Mouse (Mus musculus): ENCODE measurements at regions not wholly inside any gene's neighbourhood (a gene's known extent, or its start where the extent isn't known, plus 50 kb on each side); places are given as distances from the start of the nearest gene placed in this dataset.

- TF ChIP-seq EP300 (optimal IDR thresholded peaks at IDR 0.05) (no peak), CTCF (IDR thresholded peaks at IDR 0.05; ENCODE audit: low read depth) (no peak)
Measured at GRCm38 (mm10) chr13:71665221-71665916, 298.2 kb downstream of the Irx1 start.

GRCm38 (mm10) chr13:71657898-71658297 lies 305.6 kb downstream of the Irx1 start:
- H3K27me3 ChIP-seq (ENCODE audit: control insufficient read depth, insufficient read depth, low read length) = no peaks in the 10 kb centered on the region
- no peak overlapping the region for H3K9ac ChIP-seq (ENCODE audit: low read length)
- H3K36me3 ChIP-seq (ENCODE audit: control insufficient read depth, insufficient read depth, low read length) = no peaks in the 10 kb centered on the region
- no peak for ATAC-seq (ENCODE audit: low FRiP score, low TSS enrichment)
- TF ChIP-seq CTCF (IDR thresholded peaks at IDR 0.05; ENCODE audit: low read depth) (no peak), EP300 (optimal IDR thresholded peaks at IDR 0.05) (no peak)
- no peak overlapping the region for H3K4me2 ChIP-seq (replicated peaks; ENCODE audit: low read depth)
- H3K4me1 ChIP-seq (replicated peaks; ENCODE audit: control insufficient read depth, insufficient read depth) = no peaks in the 10 kb centered on the region
- H3K9me3 ChIP-seq (ENCODE audit: control insufficient read depth, low read length) = no peaks in the 10 kb centered on the region
- no peak overlapping the region for H3K27ac ChIP-seq (replicated peaks)
- 60% methylated on average over 2 of the region's 2 CpGs for WGBS
- DNase-seq (ENCODE audit: low spot score) = no peak
- H3K4me3 ChIP-seq (ENCODE audit: low read depth, low read length) = no peak overlapping the region

More at GRCm38 (mm10) chr13:71665221-71665916, 298.2 kb downstream of the Irx1 start:
- ATAC-seq (ENCODE audit: low FRiP score, low TSS enrichment) = no peak
- WGBS = 39% methylated on average over 7 of the region's 7 CpGs
- Histone ChIP-seq H3K4me1 (replicated peaks; ENCODE audit: control insufficient read depth, insufficient read depth) (no peaks in the 10 kb centered on the region), H3K27me3 (ENCODE audit: control insufficient read depth, insufficient read depth, low read length) (no peaks in the 10 kb centered on the region), H3K36me3 (ENCODE audit: control insufficient read depth, insufficient read depth, low read length) (no peaks in the 10 kb centered on the region), H3K4me3 (ENCODE audit: low read depth, low read length) (no peak overlapping the region), H3K4me2 (replicated peaks; ENCODE audit: low read depth) (no peak overlapping the region), H3K27ac (replicated peaks) (no peak overlapping the region), H3K9ac (ENCODE audit: low read length) (no peak overlapping the region), H3K9me3 (ENCODE audit: control insufficient read depth, low read length) (no peaks in the 10 kb centered on the region)
- DNase-seq (ENCODE audit: low spot score) = no peak

GRCm38 (mm10) chr13:71653939-71654467 lies 309.5 kb downstream of the Irx1 start:
- H3K4me1 ChIP-seq (replicated peaks; ENCODE audit: control insufficient read depth, insufficient read depth) = no peaks in the 10 kb centered on the region
- no peaks in the 10 kb centered on the region for H3K27me3 ChIP-seq (ENCODE audit: control insufficient read depth, insufficient read depth, low read length)
- no peaks in the 10 kb centered on the region for H3K36me3 ChIP-seq (ENCODE audit: control insufficient read depth, insufficient read depth, low read length)
- no peak overlapping the region for H3K9ac ChIP-seq (ENCODE audit: low read length)
- no peak overlapping the region for H3K4me2 ChIP-seq (replicated peaks; ENCODE audit: low read depth)
- no peak overlapping the region for H3K27ac ChIP-seq (replicated peaks)
- WGBS = 24% methylated on average over 6 of the region's 6 CpGs
- no peak for DNase-seq (ENCODE audit: low spot score)
- ATAC-seq (ENCODE audit: low FRiP score, low TSS enrichment) = no peak
- no peaks in the 10 kb centered on the region for H3K9me3 ChIP-seq (ENCODE audit: control insufficient read depth, low read length)
- H3K4me3 ChIP-seq (ENCODE audit: low read depth, low read length) = no peak overlapping the region
- no peak for TF ChIP-seq CTCF (IDR thresholded peaks at IDR 0.05; ENCODE audit: low read depth)

GRCm38 (mm10) chr13:71653212-71653938 lies 310.1 kb downstream of the Irx1 start:
- TF ChIP-seq EP300 (optimal IDR thresholded peaks at IDR 0.05) (no peak), CTCF (IDR thresholded peaks at IDR 0.05; ENCODE audit: low read depth) (no peak)
- Histone ChIP-seq H3K9me3 (ENCODE audit: control insufficient read depth, low read length) (no peaks in the 10 kb centered on the region), H3K4me3 (ENCODE audit: low read depth, low read length) (no peak overlapping the region), H3K27ac (replicated peaks) (no peak overlapping the region), H3K9ac (ENCODE audit: low read length) (no peak overlapping the region), H3K4me2 (replicated peaks; ENCODE audit: low read depth) (no peak overlapping the region), H3K36me3 (ENCODE audit: control insufficient read depth, insufficient read depth, low read length) (no peaks in the 10 kb centered on the region), H3K27me3 (ENCODE audit: control insufficient read depth, insufficient read depth, low read length) (no peaks in the 10 kb centered on the region), H3K4me1 (replicated peaks; ENCODE audit: control insufficient read depth, insufficient read depth) (no peaks in the 10 kb centered on the region)
- WGBS = 20% methylated on average over 8 of the region's 8 CpGs
- ATAC-seq (ENCODE audit: low FRiP score, low TSS enrichment) = peak; percentile 91
- DNase-seq (ENCODE audit: low spot score) = peak; percentile 33

- TF ChIP-seq CTCF (IDR thresholded peaks at IDR 0.05; ENCODE audit: low read depth) (no peak), EP300 (optimal IDR thresholded peaks at IDR 0.05) (no peak)
- no peak overlapping the region for H3K9ac ChIP-seq (ENCODE audit: low read length)
- no peaks in the 10 kb centered on the region for H3K9me3 ChIP-seq (ENCODE audit: control insufficient read depth, low read length)
- DNase-seq (ENCODE audit: low spot score) (no peak), ATAC-seq (ENCODE audit: low FRiP score, low TSS enrichment) (no peak)
- no peak overlapping the region for H3K4me3 ChIP-seq (ENCODE audit: low read depth, low read length)
- H3K27me3 ChIP-seq (ENCODE audit: control insufficient read depth, insufficient read depth, low read length) = no peaks in the 10 kb centered on the region
- no peak overlapping the region for H3K27ac ChIP-seq (replicated peaks)
- no peaks in the 10 kb centered on the region for H3K36me3 ChIP-seq (ENCODE audit: control insufficient read depth, insufficient read depth, low read length)
- H3K4me2 ChIP-seq (replicated peaks; ENCODE audit: low read depth) = no peak overlapping the region
- H3K4me1 ChIP-seq (replicated peaks; ENCODE audit: control insufficient read depth, insufficient read depth) = no peaks in the 10 kb centered on the region
- 42% methylated on average over 2 of the region's 2 CpGs for WGBS
Measured at GRCm38 (mm10) chr13:71649876-71650275, 313.6 kb downstream of the Irx1 start.

GRCm38 (mm10) chr13:71649031-71649430 lies 314.5 kb downstream of the Irx1 start:
- Histone ChIP-seq H3K27me3 (ENCODE audit: control insufficient read depth, insufficient read depth, low read length) (no peaks in the 10 kb centered on the region), H3K4me1 (replicated peaks; ENCODE audit: control insufficient read depth, insufficient read depth) (no peaks in the 10 kb centered on the region), H3K36me3 (ENCODE audit: control insufficient read depth, insufficient read depth, low read length) (no peaks in the 10 kb centered on the region), H3K4me2 (replicated peaks; ENCODE audit: low read depth) (no peak overlapping the region), H3K4me3 (ENCODE audit: low read depth, low read length) (no peak overlapping the region), H3K9me3 (ENCODE audit: control insufficient read depth, low read length) (no peaks in the 10 kb centered on the region), H3K27ac (replicated peaks) (no peak overlapping the region), H3K9ac (ENCODE audit: low read length) (no peak overlapping the region)
- DNase-seq (ENCODE audit: low spot score) = no peak
- ATAC-seq (ENCODE audit: low FRiP score, low TSS enrichment) = no peak
- TF ChIP-seq CTCF (IDR thresholded peaks at IDR 0.05; ENCODE audit: low read depth) (no peak), EP300 (optimal IDR thresholded peaks at IDR 0.05) (no peak)
- 61% methylated on average over 2 of the region's 2 CpGs for WGBS
